Mouse (Mus musculus) urinary bladder, adult 18-20 months (tissue): ENCODE measurements at regions not wholly inside any gene's neighbourhood (a gene's known extent, or its start where the extent isn't known, plus 50 kb on each side); places are given as distances from the start of the nearest gene placed in this dataset.

ENCODE experiments used
- DNase-seq, 2 experiments: peaks; one replicate each; pipeline ENCODE4 v3.0.0; 2022; ENCODE audit warnings: low spot score in 2 of 2, mixed read lengths in 2 of 2

GRCm38 (mm10) chr9:30174646-30175045, 211.7 kb upstream of the Ntm start:
- DNase-seq = no peak

GRCm38 (mm10) chr9:30175376-30175775, 212.4 kb upstream of the Ntm start:
- DNase-seq = no peak

GRCm38 (mm10) chr9:30183409-30183808, 220.5 kb upstream of the Ntm start:
- DNase-seq = no peak

- DNase-seq = no peak
These were observed 222.2 kb upstream of the Ntm start for GRCm38 (mm10) chr9:30184996-30185763.

- no peak for DNase-seq
These were observed 223.3 kb upstream of the Ntm start for GRCm38 (mm10) chr9:30186261-30186660.

GRCm38 (mm10) chr9:30190078-30190477, 227.1 kb upstream of the Ntm start:
- DNase-seq = no peak

GRCm38 (mm10) chr9:30191119-30191518, 228.2 kb upstream of the Ntm start:
- DNase-seq = no peak

- DNase-seq = no peak
These were observed 229.0 kb upstream of the Ntm start for GRCm38 (mm10) chr9:30191902-30192301.

- no peak for DNase-seq
These were observed 231.9 kb upstream of the Ntm start for GRCm38 (mm10) chr9:30194866-30195265.

GRCm38 (mm10) chr9:30202411-30202810, 224.5 kb upstream of the Snx19 start:
- DNase-seq = no peak

- DNase-seq = no peak
These were observed 219.3 kb upstream of the Snx19 start for GRCm38 (mm10) chr9:30207631-30208030.

GRCm38 (mm10) chr9:30209806-30210205, 217.1 kb upstream of the Snx19 start:
- no peak for DNase-seq

GRCm38 (mm10) chr9:30212471-30213075, 214.3 kb upstream of the Snx19 start:
- no peak for DNase-seq

GRCm38 (mm10) chr9:30234501-30235163, 192.3 kb upstream of the Snx19 start:
- DNase-seq = no peak

GRCm38 (mm10) chr9:30235791-30236190, 191.1 kb upstream of the Snx19 start:
- DNase-seq = no peak

- DNase-seq = no peak
These were observed 184.8 kb upstream of the Snx19 start for GRCm38 (mm10) chr9:30242107-30242506.

GRCm38 (mm10) chr9:30264533-30265168, 162.3 kb upstream of the Snx19 start:
- DNase-seq = peak in 1 of 2 experiments; percentile 2

GRCm38 (mm10) chr9:30271081-30271480, 155.8 kb upstream of the Snx19 start:
- DNase-seq = no peak

- no peak for DNase-seq
These were observed 153.1 kb upstream of the Snx19 start for GRCm38 (mm10) chr9:30273836-30274235.

- DNase-seq = no peak
These were observed 148.7 kb upstream of the Snx19 start for GRCm38 (mm10) chr9:30278231-30278630.

GRCm38 (mm10) chr9:30283080-30283770, 143.7 kb upstream of the Snx19 start:
- no peak for DNase-seq

GRCm38 (mm10) chr9:30283771-30284148, 143.1 kb upstream of the Snx19 start:
- no peak for DNase-seq
